Mouse (Mus musculus) T-helper 1 cell (primary cell): ENCODE measurements around the gene Llph.
"Not testable (repeated sequence)": the region's sequence is repeated elsewhere in the genome, so short reads cannot be mapped to it uniquely, and the experiment has no call there.

ENCODE experiments used
- in situ Hi-C: fragments of 300-600 bp; cut with MboI, MseI; formaldehyde crosslinking; loops from one replicate; pipeline ENCODE4 v1.15.1; 2025; ENCODE audit warnings: high pct_unique_total_duplicates

The Llph gene

DNA sequence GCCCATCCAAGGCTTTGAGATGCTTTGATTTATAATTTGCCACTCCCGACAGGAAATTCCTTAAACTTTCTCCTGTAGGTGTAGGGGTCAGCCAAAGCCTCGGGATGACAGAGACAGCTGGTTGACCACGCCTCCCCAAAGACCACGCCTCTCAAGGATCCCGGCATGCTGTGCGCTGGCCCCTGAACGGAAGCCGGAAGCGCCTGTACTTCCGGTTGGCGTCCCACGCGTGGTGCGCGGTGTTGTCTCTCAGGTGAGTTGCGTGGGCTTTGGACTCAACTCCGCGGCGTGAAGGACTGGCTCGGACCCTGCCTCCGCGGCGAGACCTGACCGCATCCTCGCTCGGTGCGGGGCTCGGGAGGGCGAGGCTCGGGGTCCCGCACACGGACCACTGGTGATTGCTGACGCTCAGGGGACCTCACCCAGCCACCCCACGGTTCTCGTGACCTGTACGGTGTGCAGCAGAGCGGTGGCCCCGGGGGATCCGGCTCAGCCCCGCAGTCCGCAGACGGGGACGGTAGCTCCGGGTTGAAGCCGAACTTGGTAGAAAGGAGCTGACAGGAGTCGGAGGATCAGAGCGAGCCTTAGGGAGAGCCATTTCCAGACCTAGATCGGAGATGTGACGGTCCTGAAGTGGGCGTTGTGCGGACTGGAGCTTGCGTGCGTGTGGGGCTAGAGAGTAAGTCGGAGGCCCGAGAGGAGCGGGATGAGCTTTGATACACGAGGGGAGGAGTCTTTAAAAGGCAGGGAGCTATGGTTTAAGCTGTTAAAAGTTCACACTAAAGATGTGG lies at the start of gene Llph:
TSS of gene Llph (plus strand) at position 200 of the 791 bp plus-strand sequence.
- in situ Hi-C loops: no loop called here

DNA sequence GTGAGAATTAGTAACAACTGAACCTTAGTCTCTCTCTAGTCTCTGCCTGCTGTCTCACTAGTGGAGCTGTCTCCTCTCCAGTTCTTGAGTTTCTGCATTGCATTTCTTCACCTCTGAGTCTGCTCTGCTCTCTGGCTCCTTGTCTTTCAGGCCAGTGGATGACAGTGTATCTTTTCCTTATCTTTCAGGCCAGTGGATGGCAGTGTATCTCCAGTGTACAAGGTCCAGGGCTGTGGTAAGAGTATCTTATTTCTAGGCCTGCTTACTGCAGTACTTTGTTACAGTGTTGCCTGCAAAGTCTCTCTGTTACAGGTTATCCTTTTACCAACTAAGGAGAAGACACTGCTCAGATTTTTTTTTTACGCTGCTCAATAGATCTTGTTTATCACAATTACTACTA lies 44.0 kb upstream of the Llph start:
- in situ Hi-C loops: no loop called here

DNA sequence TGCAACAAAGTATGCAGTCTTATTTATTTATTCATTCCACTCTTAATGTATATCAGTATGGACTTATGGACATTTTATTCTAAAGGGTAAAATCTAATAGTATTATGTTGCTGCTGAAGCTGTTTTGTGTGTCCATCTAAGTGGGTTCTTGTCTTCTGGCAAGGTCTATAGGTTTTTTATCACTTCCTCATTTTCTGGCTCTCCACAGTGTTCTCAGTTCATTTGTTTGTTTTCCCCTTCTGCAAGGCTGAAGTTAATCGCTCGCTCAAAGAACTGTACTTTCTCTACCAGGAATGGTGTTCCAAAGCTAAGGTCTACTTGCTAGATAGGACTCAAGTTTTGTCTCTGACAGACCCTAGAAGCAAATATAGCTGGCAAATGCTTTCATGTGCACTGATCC lies 43.5 kb upstream of the Llph start:
- in situ Hi-C loops: no loop called here

DNA sequence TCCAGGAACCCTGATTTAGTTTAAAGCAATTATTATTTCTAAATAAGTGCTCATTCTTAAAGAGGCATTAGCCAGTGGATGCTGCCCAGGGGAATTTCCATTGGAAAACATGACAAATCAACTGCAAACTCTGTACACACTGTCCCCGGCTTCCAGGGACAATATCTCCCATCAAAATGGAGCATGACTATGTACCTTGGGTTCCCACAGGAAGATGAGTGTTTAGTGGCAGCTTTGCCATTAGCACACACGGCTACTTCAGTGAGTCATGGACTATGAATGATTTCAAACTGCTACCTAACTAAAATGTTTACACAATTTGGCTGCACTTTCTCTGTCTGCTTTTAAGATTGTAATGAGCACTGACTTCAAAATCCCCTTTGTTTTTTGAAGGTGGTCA lies 38.4 kb upstream of the Llph start:
- in situ Hi-C loops: no loop called here

DNA sequence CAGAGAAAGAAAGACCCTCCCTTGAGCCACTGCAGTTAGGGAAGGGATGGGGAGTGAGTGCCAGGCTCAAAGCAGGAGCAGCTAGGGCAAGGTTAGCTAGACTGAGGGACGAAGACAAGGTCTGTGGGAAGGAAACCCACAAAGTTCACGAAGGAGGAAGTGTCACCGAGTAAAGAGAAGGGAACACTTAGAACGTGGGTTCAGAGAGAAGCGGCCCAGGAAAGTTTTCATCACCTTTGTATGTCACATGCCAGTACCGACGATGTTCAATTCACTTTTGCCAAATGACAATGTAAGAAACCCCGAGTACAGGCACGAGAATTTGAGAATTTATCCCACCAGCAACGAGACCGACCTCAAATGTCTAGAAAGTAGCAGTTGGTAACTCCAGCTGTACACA lies 37.6 kb upstream of the Llph start:
- in situ Hi-C loops: no loop called here

DNA sequence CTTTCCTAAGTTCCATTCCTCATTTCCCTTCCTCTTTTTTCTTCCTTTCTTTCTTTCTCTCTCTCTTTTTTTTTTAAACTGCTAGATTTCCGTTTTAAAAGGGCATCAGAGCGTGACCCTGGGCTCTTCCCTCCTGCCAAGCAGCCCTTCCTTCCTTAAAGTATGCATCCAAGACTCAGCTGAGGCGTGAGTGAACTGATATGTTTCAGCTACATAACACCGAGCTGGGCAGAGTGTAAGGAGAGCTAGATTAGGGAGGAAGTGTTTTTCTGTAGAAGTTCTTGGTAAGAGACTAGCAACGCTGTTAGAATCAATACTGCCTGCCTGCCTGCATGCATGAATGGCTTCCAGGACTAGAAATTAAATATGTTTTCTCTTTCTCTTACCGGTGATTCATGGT lies 37.1 kb upstream of the Llph start:
- in situ Hi-C loops: no loop called here

DNA sequence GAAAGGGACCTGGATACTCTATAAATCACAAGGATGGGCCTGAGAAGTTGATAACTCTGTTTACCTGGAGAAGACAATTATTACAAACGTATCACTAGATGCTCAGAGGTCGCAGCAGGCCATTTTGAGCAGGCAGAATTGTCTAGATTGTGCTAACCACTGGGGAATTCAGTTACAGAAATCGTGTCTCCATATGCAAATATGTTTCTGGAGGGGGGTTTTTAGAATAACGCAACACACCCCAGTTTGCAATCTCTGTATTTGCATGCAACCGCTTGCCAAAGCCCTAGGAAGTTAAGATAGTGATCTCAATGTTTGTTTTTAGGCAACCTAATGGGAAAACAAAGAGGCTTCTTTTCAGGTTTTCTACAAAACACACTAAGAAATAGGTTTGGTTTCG lies 35.7 kb upstream of the Llph start:
- in situ Hi-C loops: no loop called here

DNA sequence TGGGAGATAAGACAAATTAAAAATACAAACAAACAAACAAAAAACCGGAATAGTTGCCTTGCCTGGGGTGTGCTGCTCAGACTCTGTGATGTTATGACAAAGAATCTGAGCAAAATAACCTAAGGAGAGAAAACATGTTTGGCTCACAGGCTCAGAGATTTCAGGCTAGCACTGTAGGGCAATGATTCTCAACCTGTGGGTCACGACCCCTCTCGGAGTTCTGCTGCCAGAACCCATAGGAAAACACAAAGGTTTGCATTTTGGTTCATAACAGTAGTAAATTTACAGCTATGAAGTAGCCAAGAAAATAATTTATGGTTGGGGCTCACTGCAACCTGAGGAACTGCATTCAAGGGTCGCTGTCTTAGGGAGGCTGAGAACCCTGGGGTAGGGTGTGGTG lies 34.6 kb upstream of the Llph start:
- in situ Hi-C loops: no loop called here

DNA sequence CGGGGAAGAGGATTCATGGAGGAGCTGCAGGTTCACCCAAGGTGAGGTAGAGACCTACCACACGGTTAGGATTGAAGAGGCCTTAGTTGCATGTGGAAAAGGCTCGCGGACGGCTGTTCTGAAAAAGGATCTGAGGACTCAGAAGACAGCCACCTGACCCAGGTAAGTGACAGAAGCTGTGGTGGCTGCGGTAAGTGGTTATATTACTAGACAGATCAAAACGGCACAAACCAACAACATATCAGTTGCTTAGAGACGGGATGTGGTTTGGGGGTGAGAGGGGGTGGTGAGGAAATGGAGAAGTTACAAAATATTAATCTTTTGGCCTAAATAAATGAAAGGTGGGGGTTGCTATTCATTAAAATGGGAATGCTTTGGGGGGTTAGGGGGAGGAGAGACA lies 33.6 kb upstream of the Llph start:
- in situ Hi-C loops: no loop called here

DNA sequence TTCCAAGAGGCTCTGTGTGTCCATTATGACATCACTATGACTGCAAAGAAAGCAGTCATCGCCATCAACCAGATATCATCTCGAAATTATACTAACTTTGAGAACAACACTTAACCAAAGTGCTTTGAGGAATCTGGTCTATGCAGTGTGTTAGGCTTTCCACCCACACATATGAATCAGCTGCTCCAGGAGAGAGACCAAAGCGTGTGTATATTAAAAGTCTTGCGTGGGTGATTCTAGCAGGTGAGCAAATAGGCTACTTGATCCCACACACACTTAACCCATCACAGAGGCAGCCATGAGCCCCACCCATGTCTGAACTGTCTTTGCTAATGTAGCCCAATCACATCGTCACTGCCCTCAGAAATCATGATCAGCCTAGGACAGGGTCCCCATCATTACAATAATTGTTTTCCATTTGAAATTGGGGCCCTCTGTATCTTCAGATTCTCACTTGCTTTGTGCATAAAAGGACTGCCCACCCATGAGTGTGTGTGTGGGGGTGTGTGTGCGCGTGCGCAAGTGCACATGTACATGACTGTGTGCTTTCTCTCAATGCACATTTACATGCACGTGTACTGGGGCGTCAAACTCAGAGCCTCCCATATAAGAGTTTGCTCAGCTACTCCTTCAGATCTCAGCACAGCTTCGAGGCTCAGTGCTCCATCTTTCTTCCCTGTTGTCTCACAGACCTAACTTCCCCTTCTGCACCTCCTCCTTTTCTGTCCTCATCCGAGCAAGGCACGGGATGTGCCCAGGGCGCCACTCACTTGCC lies 29.6 kb upstream of the Llph start:
- in situ Hi-C loops: no loop called here

DNA sequence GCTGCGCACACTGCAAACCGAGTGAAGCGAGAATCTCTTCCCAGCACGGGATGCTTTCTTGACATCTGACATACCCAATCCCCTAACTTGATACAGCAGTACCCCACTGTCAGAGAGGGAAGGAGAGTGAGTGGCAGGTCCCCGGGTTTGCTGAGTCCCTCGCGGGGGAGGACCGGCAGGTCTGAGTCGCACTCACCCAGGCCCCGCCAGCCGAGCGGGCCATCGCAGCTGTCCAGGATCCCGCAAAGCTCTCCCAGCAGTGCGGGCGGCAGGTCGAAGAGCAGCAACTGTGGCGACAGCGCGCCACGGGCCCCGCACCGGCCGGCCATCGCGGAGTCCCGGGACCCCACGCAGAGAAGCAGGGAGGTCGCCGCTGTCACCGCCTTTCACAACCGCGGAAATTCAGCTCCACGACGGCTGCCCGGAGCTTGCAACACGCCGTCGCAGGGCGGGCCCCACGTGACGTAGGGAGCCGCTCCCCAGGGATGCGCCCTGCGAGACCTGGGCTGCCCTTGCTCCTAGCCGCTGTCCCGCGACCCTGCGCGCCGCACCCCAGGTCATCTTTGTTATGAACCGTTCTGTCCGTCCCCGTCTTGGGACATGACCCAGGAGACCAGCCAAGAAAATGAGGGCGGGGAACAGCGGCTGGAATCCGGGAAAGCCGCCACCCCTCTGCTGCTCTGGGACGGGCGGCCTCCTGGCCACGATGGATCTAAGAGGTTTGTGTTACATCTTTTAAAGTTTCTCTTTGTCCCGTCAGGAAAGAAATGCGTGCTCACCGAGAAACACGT lies 25.5 kb upstream of the Llph start, which contains the start of gene Tmbim4:
TSS of gene Tmbim4 (plus strand) at position 460 of the 791 bp plus-strand sequence.
- in situ Hi-C loops: no loop called here

DNA sequence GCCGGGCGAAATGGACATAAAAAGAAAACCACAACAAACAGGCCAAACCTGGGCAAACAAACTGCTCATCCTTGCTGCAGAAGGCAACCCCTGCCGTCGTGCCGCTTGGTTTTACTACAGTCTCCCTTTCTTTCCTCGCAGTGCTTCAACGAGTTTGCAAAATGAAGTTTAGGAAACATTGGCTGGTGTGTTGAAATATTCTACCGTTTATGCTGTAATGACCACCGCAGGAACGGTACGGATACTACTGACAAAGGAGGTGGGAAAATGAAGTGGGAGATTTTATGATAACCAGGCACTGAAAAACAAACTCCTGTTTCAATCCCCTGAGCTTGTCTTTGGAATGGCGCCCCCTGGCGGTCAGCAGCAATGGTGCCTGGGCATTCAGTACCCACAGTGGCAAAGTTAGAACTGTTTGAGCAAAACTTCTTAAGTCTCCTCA lies 24.9 kb upstream of the Llph start, which contains the start of gene Irak3:
TSS of gene Irak3 (minus strand) at position 170 of the 442 bp plus-strand sequence.
- in situ Hi-C loops: no loop called here

DNA sequence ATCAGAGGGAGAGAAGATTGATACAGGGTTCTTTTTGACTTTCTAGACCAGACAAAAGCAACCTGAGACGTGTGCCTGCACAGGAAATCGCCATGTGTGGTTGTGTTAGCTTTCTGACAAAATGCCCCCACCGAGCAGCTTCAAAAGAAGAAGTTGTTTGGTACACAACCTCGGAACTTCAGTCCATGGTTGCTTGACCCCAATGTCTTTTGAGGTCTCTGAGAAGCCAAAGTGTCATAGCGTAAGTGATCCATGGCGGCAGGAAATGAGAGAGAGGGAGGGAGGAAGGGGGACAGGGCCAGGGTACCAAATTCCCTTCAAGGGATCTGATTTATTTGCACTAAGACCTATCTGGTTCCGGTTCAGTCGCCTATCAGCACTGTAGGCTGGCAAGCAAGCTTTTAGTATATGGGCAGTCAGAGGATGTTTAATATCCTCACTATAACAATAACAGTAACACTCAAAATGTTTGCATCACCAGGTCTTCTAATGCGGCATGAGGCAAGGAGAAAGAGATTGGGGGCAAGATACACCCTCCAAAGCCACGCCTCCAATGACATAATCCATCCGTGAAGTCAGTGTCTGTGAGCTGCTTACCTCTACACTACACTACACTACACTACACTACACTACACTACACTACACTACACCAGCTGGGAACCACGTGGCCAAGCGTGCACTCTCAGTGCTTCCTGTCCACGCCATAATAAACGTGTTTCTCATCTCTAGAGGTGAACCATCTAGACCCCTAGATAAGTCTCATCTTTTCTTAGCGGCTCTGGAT lies 24.2 kb upstream of the Llph start:
- in situ Hi-C loops: no loop called here

DNA sequence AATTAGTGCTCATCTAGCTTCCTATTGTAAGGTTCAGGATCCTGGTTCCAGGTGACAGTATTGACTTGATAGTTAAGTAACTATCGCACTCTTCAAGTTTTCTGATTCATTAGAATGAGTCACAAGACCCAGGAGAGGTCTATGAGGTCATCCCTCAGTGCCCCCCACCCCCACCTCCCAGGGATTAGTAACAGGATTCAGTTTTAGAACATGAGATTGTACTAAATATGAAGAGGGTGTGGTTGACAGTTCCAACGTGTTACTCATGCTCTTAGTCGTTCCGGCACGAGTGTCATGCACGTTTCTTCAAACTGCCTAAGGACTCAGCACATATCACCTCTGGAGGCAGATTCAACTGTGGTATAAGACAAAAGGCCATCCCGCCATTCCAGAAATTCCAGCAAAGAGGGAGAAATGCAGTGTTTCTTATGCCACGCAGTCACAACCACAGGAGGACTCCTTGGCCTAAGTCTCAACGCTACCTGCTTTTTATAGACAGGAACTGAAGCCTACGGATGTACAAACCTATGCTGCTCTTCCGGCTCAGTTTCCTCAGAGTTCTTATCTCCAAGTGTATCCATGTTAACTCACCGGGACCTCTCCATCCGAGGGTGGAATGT lies 22.2 kb upstream of the Llph start:
- in situ Hi-C loops: no loop called here

DNA sequence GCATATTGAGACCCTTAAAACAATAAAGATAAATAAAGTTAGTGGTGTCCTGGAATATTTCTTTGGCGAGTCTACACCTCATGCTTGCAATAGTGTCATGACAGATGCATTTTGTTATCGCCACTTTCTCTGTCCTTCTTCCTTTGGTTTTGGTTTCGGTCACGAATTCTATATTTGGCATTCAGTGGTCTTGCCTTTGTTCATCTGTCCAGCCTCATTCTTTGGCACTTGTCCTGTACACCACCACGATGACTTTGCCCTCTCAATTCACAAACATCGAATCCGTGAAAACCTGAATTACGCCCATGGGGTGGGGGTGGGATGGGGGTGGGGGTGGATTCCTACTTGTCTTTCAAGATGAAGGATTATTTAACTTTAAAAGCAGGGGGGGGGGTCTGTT lies 18.9 kb upstream of the Llph start:
- in situ Hi-C loops: no loop called here

DNA sequence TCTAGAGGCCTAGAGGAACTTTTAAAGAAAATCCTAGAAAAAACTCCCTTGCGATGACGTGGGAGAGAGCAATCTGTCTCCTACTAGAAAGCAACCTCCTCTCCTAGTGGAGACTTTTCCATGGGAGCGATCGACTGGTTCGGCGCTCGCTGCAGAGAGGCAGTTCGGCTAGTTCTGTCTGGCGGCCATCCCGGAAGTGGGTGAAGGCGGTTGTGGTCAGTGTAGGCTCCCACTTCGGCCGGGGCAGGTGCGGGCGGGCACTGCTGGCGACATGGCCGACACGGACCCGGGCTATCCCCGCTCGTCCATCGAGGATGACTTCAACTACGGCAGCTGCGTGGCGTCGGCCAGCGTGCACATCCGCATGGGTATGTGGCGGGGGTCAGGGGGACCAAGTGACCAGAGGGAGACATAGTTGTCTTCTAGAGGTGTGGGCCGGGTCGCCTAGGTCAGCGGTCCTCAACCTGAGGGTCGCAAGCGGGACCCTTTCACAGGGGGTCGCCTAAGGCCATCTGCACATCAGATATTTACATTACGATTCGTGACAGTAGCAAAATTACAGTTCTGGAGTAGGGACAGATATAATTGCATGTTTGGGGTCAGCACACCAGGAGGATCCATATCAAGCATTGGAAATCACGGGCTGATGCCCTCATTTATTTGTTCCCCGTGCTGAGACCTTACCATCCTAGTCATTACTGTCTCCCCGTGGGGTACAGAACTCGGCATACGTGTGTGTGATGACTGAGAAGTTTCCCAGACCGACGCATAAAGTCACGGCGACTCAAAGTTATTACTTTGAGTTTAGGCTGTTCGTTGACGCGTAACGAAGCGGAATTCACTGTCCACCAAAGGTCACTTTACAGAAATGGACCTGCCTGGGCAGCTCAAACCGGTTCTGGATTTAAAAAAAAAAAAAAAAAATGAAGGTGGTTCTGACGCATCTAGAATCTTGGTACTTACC lies 18.0 kb upstream of the Llph start:
- in situ Hi-C loops: no loop called here

DNA sequence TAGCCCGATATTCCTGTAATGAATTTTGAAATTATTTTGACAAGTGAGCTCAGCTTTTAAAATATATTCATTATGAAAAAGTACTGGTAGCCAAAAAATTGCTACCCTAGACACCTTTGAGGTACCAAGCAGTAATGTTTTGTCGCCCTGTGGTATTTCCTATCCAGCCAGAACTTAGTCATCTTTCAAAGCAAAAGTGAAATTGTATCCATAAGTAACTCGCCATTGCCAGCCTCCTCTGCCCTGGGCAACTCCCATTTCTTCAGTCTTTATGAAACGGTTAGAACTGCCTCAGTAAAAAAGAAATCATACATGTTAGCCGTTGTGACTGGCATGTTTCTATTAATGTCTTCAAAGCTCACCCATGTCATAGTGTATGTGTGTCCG lies 17.3 kb upstream of the Llph start:
- in situ Hi-C loops: no loop called here

DNA sequence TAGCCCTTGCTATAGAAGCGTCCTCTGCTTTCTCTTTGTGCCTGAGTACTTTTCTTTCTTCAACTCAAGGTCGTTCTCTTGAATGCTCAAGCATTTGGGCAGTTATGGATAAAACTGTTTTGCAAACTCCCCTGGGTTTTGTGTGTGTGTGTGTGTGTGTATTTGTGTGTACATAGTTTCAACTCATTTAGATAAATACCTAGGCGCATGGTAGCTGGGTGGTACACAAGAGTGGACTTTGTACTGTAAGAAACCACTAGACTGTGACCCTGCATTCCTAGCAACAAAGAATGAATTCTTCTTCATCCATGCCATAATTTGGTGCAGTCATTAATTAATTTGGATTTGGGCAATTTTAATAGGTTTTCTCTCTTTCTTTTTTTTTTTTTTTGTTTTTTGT lies 16.8 kb upstream of the Llph start:
- in situ Hi-C loops: no loop called here

DNA sequence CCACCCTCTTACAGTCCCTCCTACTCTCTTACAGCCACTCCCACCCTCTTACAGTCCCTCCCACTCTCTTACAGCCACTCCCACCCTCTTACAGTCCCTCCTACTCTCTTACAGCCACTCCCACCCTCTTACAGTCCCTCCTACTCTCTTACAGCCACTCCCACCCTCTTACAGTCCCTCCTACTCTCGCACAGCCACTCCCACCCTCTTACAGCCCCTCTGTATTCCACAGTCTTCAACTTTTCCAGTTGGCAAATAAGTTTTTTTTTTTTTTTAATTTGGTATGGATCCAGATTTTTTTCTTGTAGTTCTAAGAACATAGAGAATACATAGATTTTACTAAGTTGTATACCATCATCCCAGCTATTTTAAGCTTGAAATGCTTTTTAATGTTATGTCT lies 9.8 kb upstream of the Llph start:
- in situ Hi-C loops: not testable (repeated sequence)

DNA sequence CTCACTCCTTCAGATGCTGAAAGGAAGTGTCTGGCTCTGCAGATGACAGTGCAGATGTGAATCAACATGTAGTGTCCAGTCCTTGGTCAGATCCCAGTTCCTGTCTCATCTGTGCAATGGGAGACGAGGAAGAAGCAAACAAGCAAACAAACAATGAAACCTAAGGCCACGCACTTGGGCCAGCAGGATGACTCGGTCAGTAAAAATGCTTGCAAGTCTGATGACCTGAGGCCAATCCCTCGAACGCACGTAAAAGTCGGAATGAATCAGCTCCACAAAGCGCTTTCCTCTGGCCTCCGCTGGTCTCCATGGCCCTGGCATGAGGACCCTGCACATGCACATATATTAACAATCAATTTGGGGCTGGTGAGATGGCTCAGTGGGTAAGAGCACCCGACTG lies 7.9 kb upstream of the Llph start:
- in situ Hi-C loops: no loop called here
